33 mouse cellular contexts compared by ENCODE assay signal in genomic region chr11:53619428-53619827, GRCm38 (mm10). TPM values are rescaled to one million over a fixed set of nuclear protein-coding genes. Genes with fewer than 3 reads are reported as not detected.
DNase-seq lines count a peak whose midpoint lies in the region; ATAC-seq and TF ChIP-seq lines count a peak whose summit lies in the region.
"Had no signal": no experiment of that assay in that cellular context is flagged by ENCODE, and none has a peak within 500 bp of the region (broad histone marks: within the 10 kb centered on the region; RNA-seq: fewer than 3 reads in every experiment).

No protein-coding gene starts in this region.

- H3K9me3 ChIP-seq in G1E (replicated peaks) = peaks cover 7% of the 10 kb centered on the region
- 0 out of 2 replicates have a peak, but pooled peaks cover 2% of the 10 kb centered on the region for H3K9me3 ChIP-seq in liver, embryonic 11.5 days (ENCODE audit: control insufficient read depth, low read length)
- no peaks in the 10 kb centered on the region for H3K9me3 ChIP-seq in liver, embryonic 14.5 days (ENCODE audit: control insufficient read depth, low read length)
- H3K9me3 ChIP-seq: embryonic facial prominence, embryonic 10.5 days; embryonic facial prominence, embryonic 13.5 days; forebrain, embryonic 15.5 days; heart, embryonic 12.5 days; heart, embryonic 15.5 days; hindbrain, embryonic 10.5 days; hindbrain, embryonic 13.5 days had no signal

- no peak overlapping the region for H3K9ac ChIP-seq in liver, embryonic 11.5 days (ENCODE audit: low read depth, low read length)
- H3K9ac ChIP-seq in liver, embryonic 14.5 days (replicated peaks) = no peak overlapping the region
- H3K9ac ChIP-seq: embryonic facial prominence, embryonic 13.5 days; forebrain, embryonic 12.5 days; forebrain, embryonic 15.5 days; heart, embryonic 12.5 days; heart, embryonic 15.5 days; hindbrain, embryonic 13.5 days had no signal

- H3K27ac ChIP-seq in liver, embryonic 11.5 days (ENCODE audit: low read depth, low read length) = no peak overlapping the region; the same call in 1 of the 2 replicates
- H3K27ac ChIP-seq in liver, embryonic 14.5 days = no peak overlapping the region
- H3K27ac ChIP-seq: embryonic facial prominence, embryonic 10.5 days; embryonic facial prominence, embryonic 13.5 days; forebrain, embryonic 12.5 days; forebrain, embryonic 15.5 days; heart, embryonic 15.5 days; hindbrain, embryonic 10.5 days; hindbrain, embryonic 13.5 days had no signal

- no peak for TF ChIP-seq CTCF in G1E (IDR thresholded peaks at IDR 0.05; ENCODE audit: low read depth, low read length)
- TF ChIP-seq CTCF in liver, embryonic 14.5 days (IDR thresholded peaks at IDR 0.05; ENCODE audit: low read depth) = no peak

- peaks cover 5% of the 10 kb centered on the region for H3K36me3 ChIP-seq in G1E (replicated peaks)
- H3K36me3 ChIP-seq in liver, embryonic 11.5 days (ENCODE audit: control insufficient read depth, insufficient read depth, low read length) = no peaks in the 10 kb centered on the region
- H3K36me3 ChIP-seq in liver, embryonic 14.5 days (replicated peaks; ENCODE audit: control insufficient read depth, insufficient read depth, low read depth) = no peaks in the 10 kb centered on the region
- H3K36me3 ChIP-seq: embryonic facial prominence, embryonic 10.5 days; embryonic facial prominence, embryonic 13.5 days; forebrain, embryonic 12.5 days; forebrain, embryonic 15.5 days; heart, embryonic 12.5 days; heart, embryonic 15.5 days; hindbrain, embryonic 10.5 days; hindbrain, embryonic 13.5 days had no signal

- no peak overlapping the region for H3K4me2 ChIP-seq in liver, embryonic 11.5 days
- H3K4me2 ChIP-seq in liver, embryonic 14.5 days (ENCODE audit: low read depth) = no peak overlapping the region
- H3K4me2 ChIP-seq: embryonic facial prominence, embryonic 13.5 days; forebrain, embryonic 12.5 days; forebrain, embryonic 15.5 days; heart, embryonic 12.5 days; heart, embryonic 15.5 days; hindbrain, embryonic 13.5 days had no signal

- WGBS in liver, embryonic 11.5 days = 47% methylated on average over 6 of the region's 6 CpGs
- 30% methylated on average over 6 of the region's 6 CpGs for WGBS in liver, embryonic 14.5 days (ENCODE audit: insufficient replicate concordance)

- peaks cover 80% of the 10 kb centered on the region for H3K4me1 ChIP-seq in G1E (ENCODE audit: insufficient read depth, low read depth, low read length)
- peaks cover 56% of the 10 kb centered on the region for H3K4me1 ChIP-seq in liver, embryonic 11.5 days (replicated peaks; ENCODE audit: control insufficient read depth, insufficient read depth, low read length)
- peaks cover 30 to 48% of the 10 kb centered on the region in 2 experiments for H3K4me1 ChIP-seq in liver, embryonic 14.5 days (replicated peaks; ENCODE audit: control insufficient read depth in 2 of 2, insufficient read depth in 2 of 2, low read length in 1 of 2)
- H3K4me1 ChIP-seq: embryonic facial prominence, embryonic 13.5 days; forebrain, embryonic 12.5 days; forebrain, embryonic 15.5 days; heart, embryonic 15.5 days; hindbrain, embryonic 13.5 days had no signal

- peak overlapping the region; percentile 50; the same call in 1 of the 2 replicates for H3K4me3 ChIP-seq in G1E (ENCODE audit: low read depth, low read length)
- H3K4me3 ChIP-seq in liver, embryonic 11.5 days (ENCODE audit: low read depth, low read length) = no peak overlapping the region
- H3K4me3 ChIP-seq in liver, embryonic 14.5 days (ENCODE audit: insufficient read depth in 1 of 2, low read depth in 2 of 2, low read length in 2 of 2) = no peak overlapping the region
- H3K4me3 ChIP-seq: embryonic facial prominence, embryonic 10.5 days; embryonic facial prominence, embryonic 13.5 days; erythroblast, embryonic 14.5 days; forebrain, embryonic 12.5 days; forebrain, embryonic 15.5 days; heart, embryonic 12.5 days; heart, embryonic 15.5 days; hindbrain, embryonic 10.5 days; hindbrain, embryonic 13.5 days had no signal

- peak; percentile 7; the same call in 1 of the 2 replicates for TF ChIP-seq EP300 in liver, embryonic 14.5 days (IDR thresholded peaks at IDR 0.05; ENCODE audit: low read depth)

- no peak for DNase-seq in G1E (ENCODE audit: low spot score)
- no peak for DNase-seq in liver, embryonic 11.5 days (ENCODE audit: low spot score)
- DNase-seq in liver, embryonic 14.5 days (ENCODE audit: low read depth in 3 of 3, low spot score in 3 of 3) = no peak
- DNase-seq in thymus, postnatal 14 days = no peak
- DNase-seq in spleen, postnatal 36 days (ENCODE audit: low spot score in 2 of 2) = no peak
- no peak for DNase-seq in thymus, postnatal 10 days (ENCODE audit: low spot score in 2 of 2)
- DNase-seq in cerebellum, adult 11 months = no peak
- DNase-seq: adrenal gland, adult 2 months; adrenal gland, postnatal 14 days; B cell, adult 2 months; cerebellum, adult 11-12 months; cerebellum, adult 8-10 months; cerebellum, postnatal 10 days; cerebellum, postnatal 36 days; embryo, embryonic 11 days; gastrocnemius, postnatal 25 days; heart, adult 18-20 months; heart, postnatal 10 days; heart, postnatal 36 days had no signal

- ATAC-seq in G1E (ENCODE audit: extremely low read depth, insufficient number of reproducible peaks, low FRiP score, poor library complexity, severe bottlenecking) = 0 out of 2 replicates have a peak, but pooled peaks have one; percentile 4
- peak; percentile 79 for ATAC-seq in liver, embryonic 11.5 days (replicated peaks; ENCODE audit: low FRiP score)
- ATAC-seq in liver, embryonic 14.5 days (ENCODE audit: insufficient read depth) = peak; percentile 52; the same call in 1 of the 2 replicates
- ATAC-seq: forebrain, embryonic 15.5 days; hindbrain, embryonic 16.5 days had no signal

- no peaks in the 10 kb centered on the region for H3K27me3 ChIP-seq in G1E (ENCODE audit: insufficient read depth, low read length)
- H3K27me3 ChIP-seq in liver, embryonic 11.5 days (replicated peaks; ENCODE audit: control insufficient read depth, insufficient read depth, low read length) = no peaks in the 10 kb centered on the region
- H3K27me3 ChIP-seq in liver, embryonic 14.5 days (ENCODE audit: control insufficient read depth, insufficient read depth, low read length) = no peaks in the 10 kb centered on the region
- H3K27me3 ChIP-seq: embryonic facial prominence, embryonic 13.5 days; forebrain, embryonic 12.5 days; forebrain, embryonic 15.5 days; heart, embryonic 12.5 days; heart, embryonic 15.5 days; hindbrain, embryonic 13.5 days had no signal

RNA-seq across cellular contexts. Expression of gene Il4, which starts 1.0 kb away (rescaled TPM):
- total RNA-seq in G1E (2014; fragmentation: Nextera tagmentation) (35.8 and 40.6 TPM in 2 replicates), G1E (2017) (87.7 and 99.1 TPM in 2 replicates)
- polyA plus RNA-seq in G1E (2012) = 0.43 and 1.0 TPM in 2 replicates
- 1.9 and 3.2 TPM in 2 replicates for polyA plus RNA-seq in liver, embryonic 11.5 days (2014; fragmentation: Nextera tagmentation; extraction: Ambion mirVana)
- 0.26 and 0.27 TPM in 2 replicates for polyA plus RNA-seq in liver, embryonic 14.5 days (2012; rRNA removed)
- 0.61 and 0.73 TPM in 2 replicates for polyA plus RNA-seq in liver, embryonic 14.5 days (2014; fragmentation: Nextera tagmentation; extraction: Ambion mirVana)
- total RNA-seq: adrenal gland, adult 2 months; adrenal gland, postnatal 14 days; adrenal gland, postnatal 4 days; gastrocnemius, adult 8-10 months; gastrocnemius, postnatal 25 days; heart, adult 18-20 months; heart, postnatal 10 days; heart, postnatal 36 days had no signal
- polyA plus RNA-seq: adrenal gland, adult 2 months; cortical plate, adult 2 months; erythroblast, embryonic 14.5 days; gonadal fat pad, adult 2 months had no signal

RNA-seq across cellular contexts. Expression of gene Il13, which starts 15.1 kb away (rescaled TPM):
- 0.63 TPM in 1 of 2 replicates, not detected in the other for total RNA-seq in G1E (2014; fragmentation: Nextera tagmentation)
- total RNA-seq in G1E (2017) = 3.2 and 4.7 TPM in 2 replicates
- not detected in 2 replicates for polyA plus RNA-seq in G1E (2012)
- not detected in 2 replicates for polyA plus RNA-seq in liver, embryonic 11.5 days (2014; fragmentation: Nextera tagmentation; extraction: Ambion mirVana)
- polyA plus RNA-seq in liver, embryonic 14.5 days (2012; rRNA removed) = 0.04 TPM in 1 of 2 replicates, not detected in the other
- polyA plus RNA-seq in liver, embryonic 14.5 days (2014; fragmentation: Nextera tagmentation; extraction: Ambion mirVana) = not detected in 2 replicates
- total RNA-seq: adrenal gland, adult 2 months; adrenal gland, postnatal 14 days; adrenal gland, postnatal 4 days; gastrocnemius, adult 8-10 months; gastrocnemius, postnatal 25 days; heart, adult 18-20 months; heart, postnatal 10 days; heart, postnatal 36 days had no signal
- polyA plus RNA-seq: adrenal gland, adult 2 months; cortical plate, adult 2 months; embryonic facial prominence, embryonic 10.5 days; embryonic facial prominence, embryonic 13.5 days; erythroblast, embryonic 14.5 days; forebrain, embryonic 12.5 days; forebrain, embryonic 15.5 days; heart, embryonic 12.5 days; heart, embryonic 15.5 days; hindbrain, embryonic 10.5 days; hindbrain, embryonic 13.5 days; hindbrain, embryonic 16.5 days had no signal

RNA-seq across cellular contexts. Expression of gene Kif3a, which starts 52.2 kb away (rescaled TPM):
- 20.2 and 22.3 TPM in 2 replicates for total RNA-seq in G1E (2014; fragmentation: Nextera tagmentation)
- 25.7 and 27.5 TPM in 2 replicates for total RNA-seq in G1E (2017)
- polyA plus RNA-seq in G1E (2012) = 11.2 and 12.0 TPM in 2 replicates
- polyA plus RNA-seq in liver, embryonic 11.5 days (2014; fragmentation: Nextera tagmentation; extraction: Ambion mirVana) = 22.3 and 27.4 TPM in 2 replicates
- polyA plus RNA-seq in liver, embryonic 14.5 days (2012; rRNA removed) = 2.1 and 3.3 TPM in 2 replicates
- 6.4 and 7.7 TPM in 2 replicates for polyA plus RNA-seq in liver, embryonic 14.5 days (2014; fragmentation: Nextera tagmentation; extraction: Ambion mirVana)

Comparison
In these comparisons a context has a peak if more than half of its experiments do, and no peak if none do; other contexts are left out.
1. ATAC-seq: peak in every context shown above with its lines; median percentile 79 in liver, embryonic 11.5 days; 52 in liver, embryonic 14.5 days; 4 in G1E.